Mouse (Mus musculus): ENCODE data around the gene Slc16a8.

- TF ChIP-seq POLR2A (IDR thresholded peaks at IDR 0.05; ENCODE audit: low read depth, low read length) (no peak), CTCF (conservative IDR thresholded peaks at IDR 0.05 in 1 of 2, IDR thresholded peaks at IDR 0.05 in 1 of 2; ENCODE audit: low read depth in 2 of 2, low read length in 2 of 2) (no peak), ZKSCAN1 (IDR thresholded peaks at IDR 0.05; ENCODE audit: borderline replicate concordance, low read depth, low read length) (no peak), TCF12 (IDR thresholded peaks at IDR 0.05; ENCODE audit: low read depth, low read length) (no peak), EP300 (IDR thresholded peaks at IDR 0.05; ENCODE audit: low read length) (no peak), ZNF384 (IDR thresholded peaks at IDR 0.05; ENCODE audit: low read depth, low read length) (no peak), MAZ (IDR thresholded peaks at IDR 0.05; ENCODE audit: low read depth, low read length) (no peak), KAT2A (IDR thresholded peaks at IDR 0.05; ENCODE audit: insufficient replicate concordance, low read length) (no peak), POLR2AphosphoS2 (IDR thresholded peaks at IDR 0.05; ENCODE audit: low read depth, low read length) (no peak)
Measured at GRCm38 (mm10) chr15:79287091-79287490, 32.5 kb upstream of the Slc16a8 start.
